Mouse (Mus musculus) left cerebral cortex, postnatal 14 days (tissue): Measurements from ENCODE around the gene Nudcd3. TPM values are rescaled to one million over a fixed set of nuclear protein-coding genes. Genes with fewer than 3 reads are reported as not detected.

ENCODE experiments used
- DNase-seq, 2 experiments: peaks; one replicate each; pipeline ENCODE4 v3.0.0; 2021 to 2022; ENCODE audit warnings: low spot score in 2 of 2, mixed read lengths in 1 of 2
- intact Hi-C: fragments of 180-260 bp; cut with DNase I; formaldehyde crosslinking; loops from one replicate; pipeline ENCODE4 v1.15.1; 2025
- total RNA-seq, 2 experiments: library from RNA; stranded (reverse); gene quantifications; 2 replicates each; pipeline ENCODE4 v1.2.3; 2021

The Nudcd3 gene
- total RNA-seq, 2 experiments from 2014 or later: 128 to 129 TPM

DNA sequence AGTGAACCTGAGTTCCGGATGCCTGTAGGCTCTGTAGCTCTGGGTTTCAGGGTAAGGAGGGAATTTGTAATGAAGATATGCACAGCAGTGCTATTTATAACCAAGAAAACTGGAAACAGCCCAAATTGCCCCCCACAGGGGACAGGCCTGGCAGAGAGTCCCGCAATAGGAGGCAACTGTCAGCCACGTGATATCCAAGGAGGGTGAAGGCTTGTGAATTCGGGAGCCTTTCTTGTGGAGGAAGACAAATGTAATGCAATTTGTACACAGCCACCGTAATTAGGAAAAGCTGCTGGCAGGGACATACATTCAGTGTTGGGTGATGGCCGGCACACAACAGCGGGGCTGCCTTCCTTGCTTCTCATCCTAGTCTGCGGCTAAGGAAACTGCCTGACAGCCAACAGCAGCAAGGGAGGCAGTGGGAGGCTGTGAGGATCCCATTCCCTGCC, 124.6 kb downstream of the Nudcd3 start:
- DNase-seq: peak in 1 of 2 experiments; percentile 73
- intact Hi-C loops: loop anchor here (5.0 kb wide), 1 partner anchor 47 kb away; no protein-coding TSS in a partner anchor

DNA sequence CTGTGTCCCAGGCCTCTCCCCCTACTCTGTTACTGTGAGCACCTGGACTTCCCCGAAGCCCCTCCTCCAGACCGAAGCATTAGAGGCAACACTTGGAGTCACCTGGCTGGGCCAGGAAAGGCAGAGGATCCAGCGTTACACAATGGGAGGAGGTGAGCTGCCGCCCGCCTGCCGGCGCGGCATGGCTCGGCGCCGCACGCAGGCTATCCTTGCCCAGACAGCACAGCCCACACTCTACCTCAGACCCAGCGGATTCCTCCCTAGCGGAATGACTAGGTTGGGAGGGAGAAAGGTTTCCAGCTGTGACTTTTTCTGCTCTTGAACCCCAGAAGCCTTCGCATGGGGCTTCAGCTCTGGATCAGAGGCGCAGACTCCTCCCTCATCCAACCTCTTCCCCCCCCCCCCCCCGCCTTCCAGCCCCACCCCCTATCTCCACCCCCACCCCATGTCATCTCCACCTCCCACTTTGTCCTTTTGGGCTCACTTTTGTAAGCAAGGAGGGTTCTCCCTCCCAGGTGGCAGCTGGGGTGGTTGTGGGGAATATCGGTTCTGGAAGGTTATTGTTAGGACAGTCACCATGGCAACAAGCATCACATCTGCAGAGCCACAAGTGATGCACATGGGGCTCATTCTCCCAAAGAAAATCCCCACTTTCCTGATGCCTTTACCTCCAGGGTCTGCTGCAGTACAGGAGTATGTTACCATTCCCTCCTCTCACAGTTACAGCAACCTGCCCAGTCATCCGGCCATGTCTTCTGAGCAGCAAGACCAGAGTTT, 131.8 kb downstream of the Nudcd3 start:
- intact Hi-C loops: no loop called here
- DNase-seq: peak; percentile 63 to 83

DNA sequence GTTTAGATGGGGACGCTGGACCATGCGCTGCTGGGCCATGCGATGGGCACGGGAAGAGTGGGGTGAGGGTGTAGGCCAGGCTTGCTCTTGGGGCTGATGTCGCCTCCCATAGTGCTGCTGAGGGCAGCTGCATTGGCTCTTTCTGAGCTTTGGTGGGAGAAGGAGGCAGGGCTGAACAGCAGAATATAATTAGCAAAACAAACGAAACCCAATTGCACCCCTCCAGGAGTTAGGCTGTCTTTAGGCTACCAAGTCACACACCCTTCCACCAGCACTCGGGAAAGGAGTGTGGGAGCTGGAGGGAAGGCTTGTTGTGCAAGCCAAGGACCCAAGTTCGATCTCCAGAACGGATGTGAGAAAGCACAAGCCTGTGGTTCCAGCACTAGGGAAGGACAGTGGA, 133.1 kb downstream of the Nudcd3 start:
- intact Hi-C loops: no loop called here

DNA sequence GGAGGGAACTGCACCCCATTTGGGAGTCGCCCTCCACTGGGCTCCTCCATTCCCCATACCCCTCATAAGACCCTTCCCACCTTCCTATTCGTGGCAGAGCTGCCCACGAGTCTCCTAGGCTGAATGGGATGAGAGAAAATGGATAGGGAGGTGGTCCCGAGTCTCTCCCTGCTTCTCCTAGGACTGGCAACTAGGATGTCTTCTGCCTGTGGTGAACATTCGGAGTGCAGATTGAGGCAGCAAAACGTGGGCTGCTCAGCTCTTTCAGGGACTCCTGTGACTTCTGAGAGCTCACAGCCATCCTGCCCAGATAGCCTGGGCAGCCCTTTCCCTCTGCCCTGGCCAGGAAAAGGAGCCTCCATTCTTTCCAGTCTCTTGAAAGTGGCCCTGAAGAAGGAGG, 134.0 kb downstream of the Nudcd3 start, which contains the start of gene Camk2b:
Gene Camk2b (minus strand): TSS at position 187 of the 400 bp plus-strand sequence.
- intact Hi-C loops: no loop called here
- peak in 1 of 2 experiments; percentile 62 for DNase-seq

More for the DNA sequence above, 133.1 kb downstream of the Nudcd3 start:
- no peak for DNase-seq

DNA sequence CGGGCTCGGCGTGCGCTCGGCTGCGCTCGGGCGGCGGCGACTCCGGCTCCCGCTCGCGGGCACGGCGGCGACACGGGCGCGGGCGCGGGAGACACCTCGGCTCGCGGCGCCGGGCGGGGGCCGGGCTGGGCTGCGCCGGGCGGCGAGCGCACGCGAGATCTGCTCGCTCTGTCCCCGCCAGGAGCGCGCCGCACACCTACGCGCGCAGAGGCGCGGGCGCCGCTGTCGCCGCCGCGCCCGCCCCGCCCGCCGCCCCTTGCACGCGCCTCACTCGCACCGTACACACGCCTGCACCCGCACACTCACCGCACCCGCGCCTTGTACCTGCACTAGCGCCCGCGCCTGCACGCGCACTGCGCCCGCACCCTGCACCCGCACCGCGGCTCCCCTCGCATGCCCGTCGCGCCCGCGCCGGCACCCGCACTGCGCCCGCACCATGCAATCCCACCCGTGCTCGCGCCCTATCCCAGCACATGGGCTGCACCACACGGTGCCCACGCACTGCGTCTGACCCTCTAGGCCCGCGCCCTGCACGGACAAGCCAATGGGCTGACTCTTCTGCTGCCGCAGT, 134.6 kb downstream of the Nudcd3 start:
- peak; percentile 79 to 89 for DNase-seq
- intact Hi-C loops: loop anchor here (2.0 kb wide), 1 partner anchor 21 kb away; no protein-coding TSS in a partner anchor

DNA sequence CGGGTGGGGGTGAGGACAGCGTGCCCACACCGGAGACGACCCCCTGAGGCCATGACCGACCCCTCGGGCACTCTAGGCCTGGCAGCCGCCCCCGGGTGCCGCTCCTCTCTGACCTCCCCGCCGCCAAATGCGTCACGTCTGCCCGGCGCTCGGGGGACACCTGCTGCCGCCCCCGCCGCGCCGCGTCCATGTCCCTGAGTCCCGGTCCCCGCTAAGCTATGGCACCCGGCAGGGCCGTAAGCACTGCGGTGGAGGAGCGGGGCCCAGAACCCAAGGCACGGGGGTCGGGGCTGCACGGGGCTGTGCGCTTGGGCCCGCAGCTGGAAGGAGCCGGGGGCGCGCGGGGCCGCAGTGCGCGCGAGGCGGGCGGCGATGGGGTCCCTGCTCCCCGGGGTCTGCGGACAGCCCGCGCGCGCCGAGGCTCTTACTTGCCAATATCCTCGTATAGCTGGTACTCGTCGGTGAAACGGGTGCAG, 135.1 kb downstream of the Nudcd3 start:
- intact Hi-C loops: loop anchor here (2.0 kb wide), 1 partner anchor 22 kb away; no protein-coding TSS in a partner anchor
- no peak for DNase-seq

DNA sequence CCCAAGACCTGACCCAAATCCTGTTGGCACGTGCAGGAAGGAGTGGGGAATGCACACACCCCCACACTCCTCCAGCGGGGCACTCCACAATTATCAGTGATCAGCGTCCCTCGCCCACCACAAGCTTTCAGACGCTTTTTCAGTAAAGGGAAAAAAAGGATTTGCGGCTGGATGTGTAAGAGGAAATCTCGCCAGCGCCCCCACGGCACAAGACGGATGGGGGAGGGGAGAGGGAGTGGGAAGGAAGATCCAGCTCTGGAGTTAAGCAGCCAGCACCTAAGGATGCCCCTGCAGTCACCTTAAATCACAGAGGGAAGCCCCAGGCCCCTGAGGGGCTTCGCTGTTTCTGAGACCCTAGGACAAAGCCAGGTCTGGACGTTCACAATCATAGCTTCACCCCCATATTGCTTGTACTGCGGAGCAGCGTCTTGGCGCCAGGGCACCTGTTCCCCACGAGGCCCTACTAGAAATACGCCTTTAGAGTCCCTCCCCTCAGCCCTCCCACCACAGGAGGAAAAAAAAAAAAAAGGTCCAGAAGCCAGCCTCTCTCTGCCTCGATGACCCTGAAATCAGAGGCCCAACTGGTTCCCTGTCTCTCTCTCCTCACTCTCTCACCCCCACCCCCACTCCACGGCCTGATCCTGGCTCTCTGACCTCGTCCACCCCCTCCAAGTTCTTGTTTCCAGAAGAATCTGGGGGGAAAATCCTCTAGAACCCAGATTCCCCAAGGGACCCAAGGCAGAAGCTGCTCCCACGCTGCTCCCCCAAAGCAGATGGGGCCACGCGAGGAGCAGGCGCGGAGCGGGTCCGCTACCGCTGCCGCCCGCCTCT, 135.8 kb downstream of the Nudcd3 start:
- peak; percentile 65 for DNase-seq
- intact Hi-C loops: loop anchor here (2.0 to 5.0 kb wide), 2 partner anchors 22 to 123 kb away; no protein-coding TSS in a partner anchor

DNA sequence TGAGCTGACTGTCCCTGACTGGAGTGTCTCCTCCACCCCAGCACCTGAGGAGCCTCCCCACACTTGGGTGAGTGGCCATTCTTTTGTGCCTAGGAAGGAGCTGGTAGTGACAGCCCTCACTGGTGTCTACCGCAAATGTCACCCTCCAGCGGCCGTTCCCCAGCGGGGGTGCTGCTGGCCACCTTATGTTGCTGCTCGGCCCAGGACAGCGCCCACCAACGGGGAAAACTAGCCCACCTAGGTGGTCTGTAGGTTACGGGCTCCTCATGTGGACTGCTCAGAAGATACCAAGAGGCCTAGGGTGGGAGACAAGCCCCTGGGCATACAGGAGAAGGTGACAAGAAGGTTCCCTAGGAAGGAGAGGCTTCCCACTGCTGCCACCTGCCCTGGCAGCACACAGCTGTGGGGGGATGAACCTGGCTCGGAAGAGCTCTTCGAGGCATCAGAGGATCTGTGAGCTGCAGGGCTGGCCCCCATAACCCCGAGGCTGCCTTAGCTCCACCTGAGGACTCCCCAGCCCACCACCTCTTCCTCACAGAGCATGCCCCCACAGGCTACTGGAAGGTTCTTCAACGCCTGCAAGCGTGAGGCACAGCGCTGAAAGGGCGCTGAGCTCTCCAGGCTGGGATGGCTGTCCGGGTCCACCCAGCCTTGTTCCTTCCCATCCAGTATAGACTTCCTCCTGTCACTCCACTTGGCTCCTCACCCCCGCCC, 136.6 kb downstream of the Nudcd3 start:
- no peak for DNase-seq
- intact Hi-C loops: loop anchor here (2.0 to 5.0 kb wide), 2 partner anchors 23 to 124 kb away; no protein-coding TSS in a partner anchor

DNA sequence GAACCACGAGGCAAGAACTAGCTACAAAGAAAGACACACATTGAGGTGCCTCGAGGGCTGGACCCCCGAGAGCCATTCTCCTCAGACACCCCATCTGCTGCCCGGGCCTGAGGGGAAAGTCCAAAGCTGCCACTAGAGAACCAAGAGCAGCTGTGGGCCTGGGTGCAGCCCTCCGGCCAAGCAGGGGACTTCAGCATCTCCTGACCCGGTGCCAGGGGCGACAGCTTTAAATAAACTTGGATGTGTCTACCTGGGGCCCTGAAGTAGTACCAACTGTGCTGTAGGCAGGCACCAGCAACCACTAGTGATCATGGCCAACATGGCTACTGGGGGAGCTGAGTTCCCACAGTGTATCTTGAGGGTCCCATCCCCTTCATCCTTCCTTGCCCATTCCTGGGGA, 137.2 kb downstream of the Nudcd3 start:
- DNase-seq: no peak

DNA sequence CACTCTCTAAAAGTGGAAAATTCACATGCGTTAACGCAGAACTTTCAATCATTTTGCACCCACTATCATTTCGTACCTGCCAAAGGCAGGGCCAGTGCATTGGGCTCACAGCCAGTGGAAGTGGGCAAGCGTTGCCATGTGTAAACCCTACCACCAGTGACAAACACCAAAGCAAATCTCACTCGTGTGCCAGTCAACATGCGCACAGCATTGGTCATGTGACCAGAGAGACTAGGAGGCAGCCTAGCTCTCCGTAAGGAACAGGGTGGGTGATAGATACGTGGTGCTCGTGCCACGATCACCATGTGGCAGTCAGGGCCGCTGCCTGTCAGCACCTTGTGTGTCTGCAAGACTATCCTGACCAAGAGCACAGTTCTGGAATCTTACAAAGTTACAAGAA, 137.9 kb downstream of the Nudcd3 start:
- DNase-seq: no peak
- intact Hi-C loops: loop anchor here (5.0 kb wide), 1 partner anchor 125 kb away; no protein-coding TSS in a partner anchor

More for the DNA sequence above, 137.2 kb downstream of the Nudcd3 start:
- intact Hi-C loops: loop anchor here (5.0 kb wide), 1 partner anchor 124 kb away; no protein-coding TSS in a partner anchor

DNA sequence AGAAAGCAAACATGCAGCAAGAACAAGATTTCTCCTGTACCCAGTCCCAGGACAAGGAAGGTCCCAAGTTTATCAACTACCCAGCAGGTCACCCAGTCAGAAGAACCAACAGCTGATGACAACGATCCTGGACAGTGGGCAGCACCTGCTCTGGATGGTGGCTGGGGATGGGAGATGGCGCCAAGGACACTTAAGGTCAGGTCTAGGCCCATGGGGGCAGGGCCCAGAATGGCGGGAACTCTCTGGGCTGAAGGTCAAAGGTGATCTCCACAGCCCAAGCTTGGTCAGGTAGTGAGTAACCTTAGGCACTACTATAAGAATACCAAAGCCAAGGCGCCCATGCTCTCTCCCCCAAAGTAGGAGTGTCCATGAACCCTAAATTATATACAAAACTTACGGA, 138.3 kb downstream of the Nudcd3 start:
- intact Hi-C loops: loop anchor here (5.0 kb wide), 1 partner anchor 125 kb away; no protein-coding TSS in a partner anchor
- DNase-seq: no peak

DNA sequence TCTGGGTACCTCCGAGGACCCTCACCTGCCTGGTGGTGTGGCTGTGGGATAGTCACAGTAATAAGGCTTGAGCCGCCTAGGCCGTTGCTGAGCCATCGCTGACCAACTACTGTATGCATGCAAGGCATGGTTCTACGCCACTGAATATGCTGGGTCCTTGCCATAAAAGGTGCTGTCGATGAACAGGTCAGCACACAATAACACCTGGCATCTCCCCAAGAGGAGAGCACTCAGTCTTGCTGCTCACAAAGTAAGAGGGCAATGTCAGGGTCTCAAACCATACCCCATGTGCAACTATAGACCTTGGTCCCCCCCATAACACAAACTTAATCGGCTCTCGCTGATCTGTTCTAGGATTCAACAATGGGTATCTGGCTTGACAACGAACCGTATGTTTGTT, 141.1 kb downstream of the Nudcd3 start:
- intact Hi-C loops: no loop called here
- DNase-seq: no peak

Other genes with a start within 250 kb of the Nudcd3 start
- 100 to 1,000 TPM in 1 of 2 experiments, 10 to 100 TPM in 1; 99.6 to 108 TPM for gene Ykt6, start 244.7 kb downstream of the Nudcd3 start, total RNA-seq
- 100 to 1,000 TPM; 771 to 777 TPM for gene Camk2b, start 134.1 kb downstream of the Nudcd3 start, total RNA-seq
- gene A730071L15Rik, start 386 bp downstream of the Nudcd3 start, total RNA-seq: not detected
- gene Npc1l1, start 29.7 kb upstream of the Nudcd3 start, total RNA-seq: 1 to 10 TPM; 1.2 TPM
- gene Ddx56, start 67.4 kb upstream of the Nudcd3 start, total RNA-seq: 10 to 100 TPM; 46.2 to 47.3 TPM
- gene Tmed4, start 74.5 kb upstream of the Nudcd3 start, total RNA-seq: 10 to 100 TPM; 78.2 to 81.7 TPM
- 100 to 1,000 TPM; 248 to 260 TPM for gene Ogdh, start 91.2 kb upstream of the Nudcd3 start, total RNA-seq
- 100 to 1,000 TPM; 202 to 213 TPM for gene Zmiz2, start 188.7 kb upstream of the Nudcd3 start, total RNA-seq
- 1,000 to 10,000 TPM; 2,019 to 2,143 TPM for gene Ppia, start 215.0 kb upstream of the Nudcd3 start, total RNA-seq
- gene H2afv, start 244.0 kb upstream of the Nudcd3 start, total RNA-seq: 10 to 100 TPM; 29.5 to 34.4 TPM